Comparison of ENCODE assay signal across 9 mouse cellular contexts in the genomic region with DNA sequence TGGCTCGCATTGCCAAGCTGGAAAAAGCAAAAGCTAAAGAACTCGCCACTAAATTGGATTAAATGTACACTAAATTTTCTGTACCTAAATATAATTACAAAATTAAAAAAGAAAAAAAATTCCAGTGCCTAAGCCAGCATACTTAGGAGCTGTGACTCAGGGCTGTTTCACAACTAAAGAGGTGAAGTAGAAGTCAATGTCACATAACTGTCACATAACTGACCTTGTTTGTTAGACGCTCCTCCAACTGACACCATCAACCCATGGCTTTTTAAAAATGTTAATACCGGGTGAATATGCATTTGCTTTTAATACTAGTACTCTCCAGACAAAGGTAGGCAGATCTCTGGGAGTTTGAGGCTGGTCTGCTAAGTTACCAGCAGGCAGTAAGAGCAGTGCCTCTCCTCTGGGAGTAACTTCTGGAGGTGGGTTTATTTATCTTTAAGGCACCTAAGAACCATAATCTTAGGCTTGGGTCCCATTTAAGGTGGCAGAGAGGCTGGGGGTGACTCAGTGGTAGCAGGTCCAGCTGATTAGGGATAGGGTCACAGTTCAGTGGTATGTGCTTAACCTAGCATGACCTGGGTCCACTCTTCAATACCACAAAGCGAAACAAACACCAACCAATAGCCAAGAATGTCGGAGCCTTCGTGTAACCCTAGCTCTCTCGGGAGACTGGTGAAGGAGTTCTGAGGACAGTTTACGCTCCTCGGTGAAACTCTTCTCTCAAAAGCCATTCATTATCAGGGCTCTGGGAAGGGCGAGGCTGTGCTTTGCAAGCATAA. TPM values are rescaled to one million over a fixed set of nuclear protein-coding genes. Genes with fewer than 3 reads are reported as not detected.
A peak's percentile ranks its signal among the peaks of the same experiment; 100 is the strongest.
DNase-seq lines count a peak whose midpoint lies in the region; ATAC-seq lines count a peak whose summit lies in the region.
"Had no signal": no experiment of that assay in that cellular context is flagged by ENCODE, and none has a peak within 500 bp of the region (broad histone marks: within the 10 kb centered on the region; RNA-seq: fewer than 3 reads in every experiment).

No protein-coding gene starts in this region.

- peaks cover 8% of the 10 kb centered on the region for H3K36me3 ChIP-seq in kidney, embryonic 14.5 days (ENCODE audit: control insufficient read depth, insufficient read depth, low read length)
- peaks cover 9% of the 10 kb centered on the region for H3K36me3 ChIP-seq in embryonic facial prominence, embryonic 13.5 days
- H3K36me3 ChIP-seq in intestine, embryonic 16.5 days (ENCODE audit: control insufficient read depth, insufficient read depth, low read length) = peaks cover 2% of the 10 kb centered on the region; the same call in 1 of the 2 replicates
- H3K36me3 ChIP-seq in neural tube, embryonic 12.5 days = peaks cover 7% of the 10 kb centered on the region

- WGBS in kidney, embryonic 14.5 days = 49% methylated on average over 11 of the region's 11 CpGs
- 59% methylated on average over 11 of the region's 11 CpGs for WGBS in embryonic facial prominence, embryonic 13.5 days
- 59% methylated on average over 11 of the region's 11 CpGs for WGBS in intestine, embryonic 16.5 days
- 76% methylated on average over 11 of the region's 11 CpGs for WGBS in neural tube, embryonic 12.5 days

- H3K9ac ChIP-seq in kidney, embryonic 14.5 days (ENCODE audit: low read depth, low read length) = peak overlapping the region; percentile 95; the same call in 1 of the 2 replicates
- H3K9ac ChIP-seq in embryonic facial prominence, embryonic 13.5 days = peak overlapping the region; percentile 96
- peak overlapping the region; percentile 99 for H3K9ac ChIP-seq in intestine, embryonic 16.5 days (ENCODE audit: low read depth, low read length)
- 0 out of 2 replicates have a peak overlapping the region, but pooled peaks have one; percentile 90 for H3K9ac ChIP-seq in neural tube, embryonic 12.5 days

- no peaks in the 10 kb centered on the region for H3K27me3 ChIP-seq in kidney, embryonic 14.5 days (ENCODE audit: control insufficient read depth, insufficient read depth, low read length)
- H3K27me3 ChIP-seq in embryonic facial prominence, embryonic 13.5 days = no peaks in the 10 kb centered on the region
- no peaks in the 10 kb centered on the region for H3K27me3 ChIP-seq in intestine, embryonic 16.5 days (replicated peaks; ENCODE audit: control insufficient read depth, insufficient read depth, low read length)
- H3K27me3 ChIP-seq in neural tube, embryonic 12.5 days (replicated peaks) = no peaks in the 10 kb centered on the region

- no peak overlapping the region for H3K27ac ChIP-seq in kidney, embryonic 14.5 days (ENCODE audit: low read depth, low read length)
- H3K27ac ChIP-seq in embryonic facial prominence, embryonic 13.5 days = no peak overlapping the region
- no peak overlapping the region for H3K27ac ChIP-seq in intestine, embryonic 16.5 days (ENCODE audit: low read length)
- no peak overlapping the region for H3K27ac ChIP-seq in neural tube, embryonic 12.5 days

- peak overlapping the region; percentile 89 for H3K4me2 ChIP-seq in kidney, embryonic 14.5 days (replicated peaks; ENCODE audit: low read depth, low read length)
- H3K4me2 ChIP-seq in embryonic facial prominence, embryonic 13.5 days = peak overlapping the region; percentile 88
- peak overlapping the region; percentile 76 for H3K4me2 ChIP-seq in intestine, embryonic 16.5 days (ENCODE audit: low read depth, low read length)
- peak overlapping the region; percentile 85 for H3K4me2 ChIP-seq in neural tube, embryonic 12.5 days (replicated peaks)

- DNase-seq in kidney, adult 9 months = no peak
- DNase-seq in urinary bladder, postnatal 25 days (ENCODE audit: low spot score) = no peak
- DNase-seq in cerebellum, postnatal 4 days (ENCODE audit: low spot score in 2 of 2) = no peak
- no peak for DNase-seq in spleen, adult 12 weeks (ENCODE audit: low spot score)
- DNase-seq: gastrocnemius, postnatal 14 days had no signal

- H3K9me3 ChIP-seq in kidney, embryonic 14.5 days (ENCODE audit: control insufficient read depth, low read length) = no peaks in the 10 kb centered on the region
- no peaks in the 10 kb centered on the region for H3K9me3 ChIP-seq in embryonic facial prominence, embryonic 13.5 days
- no peaks in the 10 kb centered on the region for H3K9me3 ChIP-seq in intestine, embryonic 16.5 days (ENCODE audit: control insufficient read depth, low read length)
- no peaks in the 10 kb centered on the region for H3K9me3 ChIP-seq in neural tube, embryonic 12.5 days

- H3K4me3 ChIP-seq in kidney, embryonic 14.5 days (ENCODE audit: low read length) = peak overlapping the region; percentile 94
- H3K4me3 ChIP-seq in embryonic facial prominence, embryonic 13.5 days = peak overlapping the region; percentile 92
- H3K4me3 ChIP-seq in intestine, embryonic 16.5 days (ENCODE audit: low read length) = peak overlapping the region; percentile 100
- H3K4me3 ChIP-seq in neural tube, embryonic 12.5 days = peak overlapping the region; percentile 91; the same call in 1 of the 2 replicates

- H3K4me1 ChIP-seq in kidney, embryonic 14.5 days (ENCODE audit: control insufficient read depth, insufficient read depth, low read length) = peaks cover 9% of the 10 kb centered on the region
- peaks cover 18% of the 10 kb centered on the region for H3K4me1 ChIP-seq in embryonic facial prominence, embryonic 13.5 days
- peaks cover 11% of the 10 kb centered on the region for H3K4me1 ChIP-seq in intestine, embryonic 16.5 days (ENCODE audit: control insufficient read depth, insufficient read depth, low read length)
- H3K4me1 ChIP-seq in neural tube, embryonic 12.5 days = peaks cover 12% of the 10 kb centered on the region

- ATAC-seq in kidney, embryonic 14.5 days (ENCODE audit: low FRiP score, low TSS enrichment) = no peak
- no peak for ATAC-seq in embryonic facial prominence, embryonic 13.5 days (ENCODE audit: insufficient number of reproducible peaks, insufficient read depth, low FRiP score, low TSS enrichment, low read depth)
- ATAC-seq in intestine, embryonic 16.5 days = no peak
- no peak for ATAC-seq in neural tube, embryonic 12.5 days (ENCODE audit: low FRiP score, low read depth)

RNA-seq across cellular contexts. Expression of a gene that starts 1.5 kb away (rescaled TPM):
- 59.8 and 71.9 TPM in 2 replicates for polyA plus RNA-seq in kidney, embryonic 14.5 days (2014; fragmentation: Nextera tagmentation; extraction: Ambion mirVana)
- 61.8 and 65.9 TPM in 2 replicates for polyA plus RNA-seq in embryonic facial prominence, embryonic 13.5 days (2015; fragmentation: Nextera tagmentation; extraction: Ambion mirVana)
- 142 and 145 TPM in 2 replicates for polyA plus RNA-seq in intestine, embryonic 16.5 days (2015; fragmentation: Nextera tagmentation; extraction: Ambion mirVana)
- polyA plus RNA-seq in neural tube, embryonic 12.5 days (2016; fragmentation: Nextera tagmentation; extraction: Ambion mirVana) = 52.3 and 57.6 TPM in 2 replicates

RNA-seq across cellular contexts. Expression of a gene that starts 1.5 kb away (rescaled TPM):
- polyA plus RNA-seq in kidney, embryonic 14.5 days (2014; fragmentation: Nextera tagmentation; extraction: Ambion mirVana) = 101 and 102 TPM in 2 replicates
- 109 and 123 TPM in 2 replicates for polyA plus RNA-seq in embryonic facial prominence, embryonic 13.5 days (2015; fragmentation: Nextera tagmentation; extraction: Ambion mirVana)
- 79.1 and 90.1 TPM in 2 replicates for polyA plus RNA-seq in intestine, embryonic 16.5 days (2015; fragmentation: Nextera tagmentation; extraction: Ambion mirVana)
- 190 and 193 TPM in 2 replicates for polyA plus RNA-seq in neural tube, embryonic 12.5 days (2016; fragmentation: Nextera tagmentation; extraction: Ambion mirVana)

RNA-seq across cellular contexts. Expression of a gene that starts 20.6 kb away (rescaled TPM):
- 183 and 185 TPM in 2 replicates for polyA plus RNA-seq in kidney, embryonic 14.5 days (2014; fragmentation: Nextera tagmentation; extraction: Ambion mirVana)
- polyA plus RNA-seq in embryonic facial prominence, embryonic 13.5 days (2015; fragmentation: Nextera tagmentation; extraction: Ambion mirVana) = 152 and 159 TPM in 2 replicates
- 117 and 133 TPM in 2 replicates for polyA plus RNA-seq in intestine, embryonic 16.5 days (2015; fragmentation: Nextera tagmentation; extraction: Ambion mirVana)
- 130 and 143 TPM in 2 replicates for polyA plus RNA-seq in neural tube, embryonic 12.5 days (2016; fragmentation: Nextera tagmentation; extraction: Ambion mirVana)

RNA-seq across cellular contexts. Expression of a gene that starts 26.4 kb away (rescaled TPM):
- not detected in 2 replicates for polyA plus RNA-seq in kidney, embryonic 14.5 days (2014; fragmentation: Nextera tagmentation; extraction: Ambion mirVana)
- polyA plus RNA-seq in embryonic facial prominence, embryonic 13.5 days (2015; fragmentation: Nextera tagmentation; extraction: Ambion mirVana) = not detected in 2 replicates
- polyA plus RNA-seq in intestine, embryonic 16.5 days (2015; fragmentation: Nextera tagmentation; extraction: Ambion mirVana) = 0.29 and 1.3 TPM in 2 replicates
- polyA plus RNA-seq in neural tube, embryonic 12.5 days (2016; fragmentation: Nextera tagmentation; extraction: Ambion mirVana) = not detected in 2 replicates

RNA-seq across cellular contexts. Expression of a gene that starts 39.5 kb away (rescaled TPM):
- 14.6 and 20.6 TPM in 2 replicates for polyA plus RNA-seq in kidney, embryonic 14.5 days (2014; fragmentation: Nextera tagmentation; extraction: Ambion mirVana)
- polyA plus RNA-seq in embryonic facial prominence, embryonic 13.5 days (2015; fragmentation: Nextera tagmentation; extraction: Ambion mirVana) = 23.2 and 23.7 TPM in 2 replicates
- 49.6 and 51.5 TPM in 2 replicates for polyA plus RNA-seq in intestine, embryonic 16.5 days (2015; fragmentation: Nextera tagmentation; extraction: Ambion mirVana)
- 32.7 and 41.8 TPM in 2 replicates for polyA plus RNA-seq in neural tube, embryonic 12.5 days (2016; fragmentation: Nextera tagmentation; extraction: Ambion mirVana)
